In the genomic region with DNA sequence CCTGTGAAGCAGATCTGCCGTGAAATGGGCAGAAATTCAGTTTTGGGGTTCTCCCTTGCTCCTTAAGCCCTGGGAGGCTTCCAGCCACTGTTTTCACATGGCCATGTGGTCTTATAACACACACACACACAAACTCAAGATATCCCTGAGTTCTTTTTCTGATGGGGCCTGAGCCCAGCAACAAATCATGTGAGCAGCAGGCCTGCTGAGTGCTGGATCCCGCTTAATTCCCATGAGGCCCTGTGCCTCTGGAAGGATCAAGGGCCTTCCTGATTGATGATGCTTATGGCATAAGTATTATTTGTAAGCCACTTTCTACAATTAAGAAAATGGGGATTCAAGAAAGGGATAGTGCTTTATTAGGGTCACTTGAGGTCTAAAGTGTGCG, we compare ENCODE assay signal across 12 mouse cellular contexts. TPM values are rescaled to one million over a fixed set of nuclear protein-coding genes. Genes with fewer than 3 reads are reported as not detected.
DNase-seq lines count a peak whose midpoint lies in the region; ATAC-seq and TF ChIP-seq lines count a peak whose summit lies in the region.
"Had no signal": no experiment of that assay in that cellular context is flagged by ENCODE, and none has a peak within 500 bp of the region (broad histone marks: within the 10 kb centered on the region; RNA-seq: fewer than 3 reads in every experiment).

No protein-coding gene starts in this region.

- H3K4me3 ChIP-seq in left cerebral cortex, adult 2 months: no peak overlapping the region
- no peak overlapping the region for H3K4me3 ChIP-seq in forebrain, embryonic 14.5 days (ENCODE audit: low read depth, low read length)
- no peak overlapping the region for H3K4me3 ChIP-seq in liver, embryonic 12.5 days
- H3K4me3 ChIP-seq in neural tube, embryonic 11.5 days (ENCODE audit: low read depth, low read length): no peak overlapping the region
- no peak overlapping the region for H3K4me3 ChIP-seq in kidney, embryonic 14.5 days (ENCODE audit: low read length)

- H3K27me3 ChIP-seq in forebrain, embryonic 14.5 days (replicated peaks; ENCODE audit: control insufficient read depth, insufficient read depth, low read length): no peaks in the 10 kb centered on the region
- H3K27me3 ChIP-seq in liver, embryonic 12.5 days (replicated peaks): no peaks in the 10 kb centered on the region
- H3K27me3 ChIP-seq in neural tube, embryonic 11.5 days (ENCODE audit: control insufficient read depth, insufficient read depth, low read length): no peaks in the 10 kb centered on the region
- no peaks in the 10 kb centered on the region for H3K27me3 ChIP-seq in kidney, embryonic 14.5 days (ENCODE audit: control insufficient read depth, insufficient read depth, low read length)
- H3K27me3 ChIP-seq: embryonic facial prominence, embryonic 15.5 days; limb, embryonic 15.5 days had no signal

- no peak for ATAC-seq in forebrain, embryonic 14.5 days
- ATAC-seq in liver, embryonic 12.5 days: no peak
- ATAC-seq in neural tube, embryonic 11.5 days (ENCODE audit: insufficient read depth, low FRiP score, low TSS enrichment): no peak
- ATAC-seq in kidney, embryonic 14.5 days (ENCODE audit: low FRiP score, low TSS enrichment): no peak

- peak overlapping the region; percentile 93 for H3K4me2 ChIP-seq in forebrain, embryonic 14.5 days (ENCODE audit: low read length)
- H3K4me2 ChIP-seq in liver, embryonic 12.5 days: peak overlapping the region; percentile 90
- peak overlapping the region; percentile 27 for H3K4me2 ChIP-seq in neural tube, embryonic 11.5 days (ENCODE audit: low read depth)
- H3K4me2 ChIP-seq in kidney, embryonic 14.5 days (replicated peaks; ENCODE audit: low read depth, low read length): no peak overlapping the region

- peak overlapping the region; percentile 9; the same call in 1 of the 2 replicates for H3K27ac ChIP-seq in left cerebral cortex, adult 2 months
- no peak overlapping the region for H3K27ac ChIP-seq in forebrain, embryonic 14.5 days (ENCODE audit: low read depth, low read length)
- peak overlapping the region; percentile 91 for H3K27ac ChIP-seq in liver, embryonic 12.5 days
- no peak overlapping the region for H3K27ac ChIP-seq in neural tube, embryonic 11.5 days (ENCODE audit: low read depth, low read length)
- no peak overlapping the region for H3K27ac ChIP-seq in kidney, embryonic 14.5 days (ENCODE audit: low read depth, low read length)
- H3K27ac ChIP-seq: limb, embryonic 15.5 days had no signal

- no peak for DNase-seq in left cerebral cortex, adult 2 months (ENCODE audit: extremely low spot score in 1 of 2, low spot score in 2 of 2)
- no peak for DNase-seq in left cerebral cortex, adult 18-20 months (ENCODE audit: low spot score in 2 of 2)
- DNase-seq in forebrain, embryonic 14.5 days (ENCODE audit: low spot score): no peak
- no peak for DNase-seq in neural tube, embryonic 11.5 days (ENCODE audit: low spot score)
- DNase-seq in layer of hippocampus, postnatal 10 days (ENCODE audit: low spot score in 2 of 2): no peak
- DNase-seq in right cerebral cortex, postnatal 4 days: no peak
- DNase-seq: kidney, adult 9 months; spleen, adult 18-20 months had no signal

- TF ChIP-seq CTCF in left cerebral cortex, adult 2 months (IDR thresholded peaks at IDR 0.05): no peak

- 86% methylated on average over 3 of the region's 3 CpGs for WGBS in forebrain, embryonic 14.5 days
- WGBS in liver, embryonic 12.5 days (ENCODE audit: insufficient replicate concordance): 83% methylated on average over 3 of the region's 3 CpGs
- WGBS in neural tube, embryonic 11.5 days: 74% methylated on average over 3 of the region's 3 CpGs
- WGBS in kidney, embryonic 14.5 days: 77% methylated on average over 3 of the region's 3 CpGs

- H3K9ac ChIP-seq in forebrain, embryonic 14.5 days (ENCODE audit: low read length): peak overlapping the region; percentile 3; the same call in 1 of the 2 replicates
- H3K9ac ChIP-seq in liver, embryonic 12.5 days: 0 out of 2 replicates have a peak overlapping the region, but pooled peaks have one; percentile 40
- H3K9ac ChIP-seq in neural tube, embryonic 11.5 days (ENCODE audit: low read length): peak overlapping the region; percentile 8
- no peak overlapping the region for H3K9ac ChIP-seq in kidney, embryonic 14.5 days (ENCODE audit: low read depth, low read length)
- H3K9ac ChIP-seq: embryonic facial prominence, embryonic 15.5 days; limb, embryonic 15.5 days had no signal

- no peaks in the 10 kb centered on the region; the same call in 1 of the 2 replicates for H3K36me3 ChIP-seq in forebrain, embryonic 14.5 days (ENCODE audit: control insufficient read depth, insufficient read depth, low read length)
- H3K36me3 ChIP-seq in liver, embryonic 12.5 days: no peaks in the 10 kb centered on the region
- H3K36me3 ChIP-seq in neural tube, embryonic 11.5 days (ENCODE audit: control insufficient read depth, insufficient read depth, low read length): no peaks in the 10 kb centered on the region
- no peaks in the 10 kb centered on the region for H3K36me3 ChIP-seq in kidney, embryonic 14.5 days (ENCODE audit: control insufficient read depth, insufficient read depth, low read length)
- H3K36me3 ChIP-seq: limb, embryonic 15.5 days had no signal

- H3K4me1 ChIP-seq in forebrain, embryonic 14.5 days (ENCODE audit: control insufficient read depth, insufficient read depth, low read length): peaks cover 26% of the 10 kb centered on the region
- H3K4me1 ChIP-seq in liver, embryonic 12.5 days: peaks cover 35% of the 10 kb centered on the region
- H3K4me1 ChIP-seq in neural tube, embryonic 11.5 days (ENCODE audit: control insufficient read depth, insufficient read depth, low read length): peaks cover 30% of the 10 kb centered on the region
- peaks cover 26% of the 10 kb centered on the region for H3K4me1 ChIP-seq in kidney, embryonic 14.5 days (ENCODE audit: control insufficient read depth, insufficient read depth, low read length)

- no peaks in the 10 kb centered on the region for H3K9me3 ChIP-seq in forebrain, embryonic 14.5 days (replicated peaks; ENCODE audit: control insufficient read depth, low read length)
- H3K9me3 ChIP-seq in liver, embryonic 12.5 days (replicated peaks): no peaks in the 10 kb centered on the region
- no peaks in the 10 kb centered on the region for H3K9me3 ChIP-seq in neural tube, embryonic 11.5 days (ENCODE audit: control insufficient read depth, low read length)
- H3K9me3 ChIP-seq in kidney, embryonic 14.5 days (ENCODE audit: control insufficient read depth, low read length): no peaks in the 10 kb centered on the region
- H3K9me3 ChIP-seq: embryonic facial prominence, embryonic 15.5 days; limb, embryonic 15.5 days had no signal

- intact Hi-C loops in left cerebral cortex, adult 2 months (cut with DNase I): no loop called here

RNA-seq across cellular contexts. Expression of a gene that starts 2.5 kb away (rescaled TPM):
- total RNA-seq in left cerebral cortex, adult 2 months (2021): 10 to 100 TPM; 74.6 to 78.4 TPM
- total RNA-seq in left cerebral cortex, adult 18-20 months (2021): 10 to 100 TPM; 72.1 to 75.2 TPM
- polyA plus RNA-seq in forebrain, embryonic 14.5 days (2014; fragmentation: Nextera tagmentation; extraction: Ambion mirVana): 49.5 and 52.2 TPM in 2 replicates
- polyA plus RNA-seq in liver, embryonic 12.5 days (2016; fragmentation: Nextera tagmentation; extraction: Ambion mirVana): 21.3 and 21.6 TPM in 2 replicates
- polyA plus RNA-seq in neural tube, embryonic 11.5 days (2014; fragmentation: Nextera tagmentation; extraction: Ambion mirVana): 37.0 and 43.7 TPM in 2 replicates
- total RNA-seq in layer of hippocampus, postnatal 10 days (2021): 100 to 1,000 TPM; 114 to 115 TPM
- polyA plus RNA-seq in kidney, embryonic 14.5 days (2014; fragmentation: Nextera tagmentation; extraction: Ambion mirVana): 14.7 and 18.8 TPM in 2 replicates

Comparison
In these comparisons a context has a peak if more than half of its experiments do, and no peak if none do; other contexts are left out.
1. H3K27ac ChIP-seq: peak in left cerebral cortex, adult 2 months (single experiment) and liver, embryonic 12.5 days (single experiment); none in forebrain, embryonic 14.5 days (single experiment), neural tube, embryonic 11.5 days (single experiment) and kidney, embryonic 14.5 days (single experiment).